Mouse (Mus musculus) right cerebral cortex, postnatal 4 days (tissue): ENCODE data around the gene Shld2.
"Not testable (repeated sequence)": the region's sequence is repeated elsewhere in the genome, so short reads cannot be mapped to it uniquely, and the experiment has no call there.

Source experiments
- DNase-seq: peaks from one replicate; pipeline ENCODE4 v3.0.0-alpha.2; 2022

The Shld2 gene

DNA sequence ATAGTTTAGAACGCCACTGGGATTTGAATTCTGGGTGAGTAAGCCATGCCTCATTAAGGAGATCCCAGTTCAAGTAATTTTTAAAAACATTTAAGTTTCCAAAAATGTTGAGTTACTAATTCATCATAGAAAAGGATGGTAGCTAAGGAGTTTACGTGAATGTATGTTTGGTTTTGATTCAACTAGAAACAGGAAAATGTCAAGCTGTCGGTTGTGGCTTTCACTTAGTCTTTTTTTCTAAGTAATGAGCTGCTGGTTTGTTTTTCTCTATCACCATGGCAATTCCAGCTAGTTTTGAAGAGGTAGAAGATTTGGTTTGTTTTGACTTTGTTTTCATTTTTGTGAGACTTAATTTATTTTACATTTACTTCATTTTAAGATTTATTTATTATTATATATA, 7.1 kb upstream of the Shld2 start:
- no peak for DNase-seq

DNA sequence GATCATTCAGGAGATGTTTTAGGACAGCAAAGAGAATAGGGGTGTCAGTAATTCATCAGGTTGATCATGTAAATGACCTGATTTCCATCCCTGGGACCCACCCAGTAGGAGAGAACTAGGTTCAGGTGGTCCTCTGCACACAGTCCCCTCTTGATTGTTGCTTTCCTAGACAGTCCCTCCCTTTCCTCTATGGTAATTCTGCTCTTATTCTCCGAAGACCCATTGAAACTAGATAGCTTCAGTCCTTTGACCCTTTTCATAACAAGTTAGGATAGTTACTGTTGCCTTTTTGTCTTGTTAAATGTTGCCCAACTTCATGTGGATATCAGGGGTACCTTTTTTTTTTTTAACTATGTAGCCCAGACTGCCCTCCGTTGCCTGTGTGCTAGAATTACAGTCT, 6.1 kb upstream of the Shld2 start:
- DNase-seq: no peak

GRCm38 (mm10) chr14:34314796-34315195, 4.5 kb upstream of the Shld2 start:
- no peak for DNase-seq

- not testable (repeated sequence) for DNase-seq
Observed at GRCm38 (mm10) chr14:34314383-34314782, 4.1 kb upstream of the Shld2 start.

DNA sequence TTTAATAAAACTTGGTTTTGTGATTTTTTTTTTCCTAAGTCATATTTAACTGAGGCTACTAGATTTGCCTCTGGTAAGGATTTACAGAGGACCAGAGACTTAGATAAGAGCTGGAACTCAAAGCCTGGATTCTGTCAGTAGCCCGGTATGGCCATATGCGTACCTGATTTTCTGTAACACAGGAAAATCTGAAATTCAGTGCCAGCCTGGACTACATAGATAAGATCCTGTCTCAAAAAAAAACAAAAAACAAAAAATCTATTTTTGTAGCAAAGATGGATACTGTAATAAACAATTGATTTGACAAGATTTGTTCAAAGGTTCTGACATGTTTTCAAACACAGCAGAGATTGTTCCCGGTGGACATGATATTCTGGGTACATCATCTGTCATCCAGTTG, 3.3 kb upstream of the Shld2 start:
- no peak for DNase-seq

DNA sequence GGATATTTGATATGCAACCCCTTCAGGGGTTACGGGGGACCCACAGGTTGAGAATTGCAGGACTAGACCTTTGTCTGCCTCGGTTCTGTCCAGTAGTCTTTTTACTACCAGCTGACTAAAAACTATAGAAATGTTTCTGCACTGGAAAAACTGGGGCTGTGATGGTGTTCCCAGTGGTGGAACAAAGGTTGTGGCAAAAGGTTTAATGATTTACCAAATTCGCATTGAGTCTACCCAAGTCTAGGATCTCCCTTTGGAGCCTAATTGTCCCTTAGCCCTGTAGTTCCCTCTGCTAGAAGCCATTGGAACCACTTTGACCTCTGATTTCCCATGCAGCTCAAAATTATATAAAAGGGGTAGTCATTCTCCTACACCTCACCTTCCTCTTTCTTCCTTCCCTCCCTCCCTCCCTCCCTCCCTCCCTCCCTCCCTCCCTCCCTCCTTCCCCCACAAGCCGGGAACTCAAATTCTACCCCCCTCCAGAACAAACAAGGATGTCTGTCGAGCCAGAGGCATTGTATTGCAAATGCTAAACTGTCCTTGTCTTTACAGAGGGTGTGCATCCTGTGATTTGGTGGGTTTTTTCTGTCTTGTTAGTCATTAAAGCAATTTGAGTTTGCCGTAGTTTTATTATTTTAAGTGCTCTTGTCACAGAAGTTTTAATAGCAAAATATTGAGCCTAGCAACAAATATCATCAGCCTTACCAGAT, 2.2 kb upstream of the Shld2 start:
- DNase-seq: no peak

DNA sequence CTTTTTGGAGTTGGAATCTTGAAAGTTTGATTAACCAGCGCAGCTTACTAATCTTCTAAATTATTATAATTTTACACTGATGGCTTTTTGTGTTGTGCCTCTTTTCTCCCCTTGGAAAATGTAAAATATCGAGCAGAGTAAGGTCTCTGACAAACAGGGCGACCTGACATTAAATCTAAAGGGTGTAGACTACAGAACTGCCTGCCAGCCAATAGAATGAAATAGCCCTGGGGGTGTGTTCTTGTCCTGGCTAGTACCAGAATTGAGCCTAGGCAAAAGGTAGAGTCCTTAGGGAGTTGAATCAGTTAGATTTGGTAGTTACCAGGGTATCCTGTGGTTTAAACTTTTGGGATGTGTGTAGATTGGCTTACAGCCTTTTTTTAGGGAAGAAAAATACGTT, 1.4 kb upstream of the Shld2 start:
- no peak for DNase-seq

DNA sequence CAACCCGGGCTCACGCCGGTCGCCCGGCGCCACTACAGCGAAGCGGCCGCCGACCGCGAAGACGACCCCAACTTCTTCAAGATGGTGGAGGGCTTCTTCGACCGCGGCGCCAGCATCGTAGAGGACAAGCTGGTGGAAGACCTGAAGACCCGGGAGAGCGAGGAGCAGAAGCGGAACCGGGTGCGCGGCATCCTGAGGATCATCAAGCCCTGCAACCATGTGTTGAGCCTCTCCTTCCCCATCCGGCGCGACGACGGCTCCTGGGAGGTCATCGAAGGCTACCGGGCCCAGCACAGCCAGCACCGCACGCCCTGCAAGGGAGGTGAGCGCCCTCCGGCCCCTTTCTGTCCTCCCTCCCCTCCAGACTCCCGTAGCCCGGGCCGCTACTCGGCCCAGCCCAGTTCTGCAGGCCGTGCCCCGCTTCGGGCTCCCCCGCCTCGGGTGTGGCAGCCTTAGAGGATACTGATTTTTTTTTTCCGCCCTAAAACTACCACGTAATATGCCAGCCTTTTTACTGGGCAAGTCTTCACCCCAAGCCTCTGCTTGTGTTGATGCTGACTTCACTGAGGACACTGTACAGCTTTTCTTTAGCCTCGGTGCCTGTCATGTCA, 833 bp upstream of the Shld2 start:
- peak; percentile 47 for DNase-seq

- DNase-seq: no peak
Observed at GRCm38 (mm10) chr14:34309907-34310233, 423 bp downstream of the Shld2 start.

- DNase-seq: no peak
Observed at GRCm38 (mm10) chr14:34309266-34309665, 1.0 kb downstream of the Shld2 start.

DNA sequence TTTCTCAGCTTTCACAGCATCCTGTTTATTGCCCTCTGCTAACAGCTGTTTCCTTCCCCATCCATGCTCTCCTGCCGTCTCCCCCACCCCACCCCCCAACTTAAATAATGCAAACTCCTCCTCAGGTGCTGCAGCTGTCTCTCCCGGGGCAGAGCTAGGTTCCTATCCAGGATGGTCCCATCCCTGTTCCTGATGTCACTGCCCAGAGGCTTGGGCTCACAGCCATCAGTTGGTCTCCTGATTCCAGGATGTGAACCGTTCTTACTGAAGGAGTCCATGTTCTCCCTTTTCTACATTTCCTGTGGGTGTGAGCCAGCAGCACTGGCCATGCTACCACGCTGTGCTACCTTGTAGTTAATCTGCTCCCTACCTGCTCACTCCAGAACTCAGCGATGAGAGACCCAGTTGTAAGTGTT, 7.0 kb downstream of the Shld2 start:
- DNase-seq: no peak

- DNase-seq: no peak
Observed at GRCm38 (mm10) chr14:34302681-34303242, 7.5 kb downstream of the Shld2 start.

GRCm38 (mm10) chr14:34298871-34299700, 11.2 kb downstream of the Shld2 start:
- no peak for DNase-seq

DNA sequence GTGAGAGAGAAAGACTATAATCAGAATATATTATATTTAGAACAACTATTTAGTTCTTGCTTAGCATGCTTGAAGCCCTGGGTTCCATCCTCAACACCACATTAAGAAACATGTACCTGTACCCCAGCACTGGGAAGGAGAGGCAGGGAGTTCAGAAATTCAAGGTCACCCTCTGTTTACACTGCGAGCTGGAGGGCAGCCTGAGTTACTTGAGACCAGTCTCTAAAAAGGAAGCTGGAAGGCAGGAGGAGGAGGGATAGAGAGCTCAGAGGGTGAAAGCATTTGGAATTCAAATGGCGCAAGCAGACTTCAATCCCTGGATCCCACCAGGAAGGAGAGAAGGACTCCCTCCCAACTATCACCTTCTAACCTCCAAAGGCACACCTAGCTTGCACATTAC, 12.7 kb downstream of the Shld2 start:
- DNase-seq: no peak

GRCm38 (mm10) chr14:34297038-34297437, 13.3 kb downstream of the Shld2 start:
- DNase-seq: no peak

GRCm38 (mm10) chr14:34296350-34296749, 13.9 kb downstream of the Shld2 start:
- no peak for DNase-seq

DNA sequence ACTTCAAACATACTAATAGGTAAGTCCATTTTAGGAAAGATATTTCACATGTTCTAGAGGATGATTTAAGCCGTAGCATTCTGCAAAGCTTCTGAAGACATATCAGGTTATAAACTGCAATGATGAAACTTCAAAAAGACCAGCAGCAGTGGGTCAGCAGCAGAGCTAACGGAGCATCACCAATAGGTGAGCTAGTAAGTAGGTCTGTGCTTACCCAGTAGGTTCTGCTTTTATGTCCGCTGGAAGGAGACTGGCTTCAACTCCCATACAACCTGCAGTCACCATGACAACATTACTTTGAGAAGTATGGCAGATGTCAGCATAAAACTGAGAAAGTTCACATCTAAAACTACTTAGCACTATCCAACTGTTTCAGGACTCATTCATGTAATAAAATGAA, 16.7 kb downstream of the Shld2 start:
- no peak for DNase-seq

- DNase-seq: no peak
Observed at GRCm38 (mm10) chr14:34290229-34290628, 20.1 kb downstream of the Shld2 start.

DNA sequence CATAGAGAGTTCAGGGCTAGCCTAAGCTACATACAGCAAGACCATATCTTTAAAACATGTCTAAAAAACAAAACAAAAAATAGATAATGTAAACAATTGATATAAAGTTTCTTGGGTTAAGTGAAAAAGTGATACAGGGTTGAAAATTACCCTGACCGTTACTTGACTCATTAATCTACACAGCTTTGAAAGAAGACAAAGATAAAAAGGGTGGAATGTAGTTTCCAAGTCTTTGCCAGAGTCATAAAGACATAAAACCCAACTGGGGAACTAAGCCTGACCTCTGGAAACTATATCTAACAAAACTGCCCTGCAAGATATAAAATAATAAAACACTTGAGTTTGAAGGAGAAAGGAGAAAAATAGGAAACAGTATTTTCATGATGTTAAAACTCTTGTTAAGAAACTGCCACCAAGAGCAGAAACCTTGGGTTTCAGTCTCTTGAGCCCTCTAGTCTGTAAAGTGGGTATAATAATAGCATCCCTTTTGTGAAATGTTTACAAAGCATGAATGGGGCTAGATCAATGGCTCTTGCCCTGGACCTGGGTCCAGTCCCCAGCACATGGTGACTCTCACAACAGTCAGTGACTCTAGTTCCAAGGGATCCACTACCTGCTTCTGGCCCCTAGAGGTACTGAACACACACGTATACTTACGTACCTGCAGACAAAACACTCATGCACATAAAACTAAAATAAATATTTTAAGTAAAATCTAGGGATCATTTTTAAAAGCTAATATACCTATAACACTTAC, 20.9 kb downstream of the Shld2 start:
- no peak for DNase-seq

DNA sequence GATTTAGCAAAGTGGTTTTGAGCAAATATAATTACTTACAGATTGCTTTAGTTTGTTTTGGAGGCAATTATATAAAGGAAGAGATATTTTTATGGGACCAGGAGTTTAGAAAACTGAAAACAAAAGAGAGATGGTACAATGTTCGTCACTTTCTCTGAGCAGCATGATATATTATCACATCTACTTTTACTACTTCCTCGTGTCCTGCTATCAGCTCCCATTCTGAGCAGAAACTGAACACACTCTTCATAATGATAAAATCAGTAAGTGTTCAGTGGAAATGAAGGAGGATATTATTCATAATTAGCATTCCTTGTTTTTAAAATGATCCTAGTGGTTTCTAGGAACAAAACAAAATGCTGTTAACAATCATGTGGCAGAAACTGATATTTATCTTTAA, 21.9 kb downstream of the Shld2 start:
- DNase-seq: no peak

DNA sequence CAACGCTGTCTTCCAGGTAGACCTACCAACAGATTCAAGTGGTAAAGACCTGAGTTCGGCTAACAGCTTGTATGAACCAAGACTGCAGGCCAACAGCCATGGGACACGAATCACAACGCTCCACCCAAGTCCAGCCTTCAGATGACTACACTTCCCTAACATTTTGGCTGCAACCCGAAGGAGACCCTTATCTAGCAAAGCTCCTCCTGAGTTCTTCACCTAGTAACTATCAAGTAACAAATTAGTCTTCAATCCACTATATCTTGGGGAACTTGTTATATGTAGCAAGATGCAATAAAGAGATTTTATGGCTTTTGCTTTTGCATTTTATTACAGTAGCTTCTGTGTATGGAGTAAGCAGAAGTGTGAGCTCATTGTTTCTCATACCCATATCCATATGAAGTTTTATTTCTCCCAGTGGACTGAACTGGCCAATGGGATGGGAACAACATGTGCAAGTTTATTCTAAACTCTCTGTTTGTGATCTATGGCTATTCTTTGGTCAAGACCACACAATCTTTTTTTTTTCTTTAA, 28.5 kb downstream of the Shld2 start:
- no peak for DNase-seq

- no peak for DNase-seq
Observed at GRCm38 (mm10) chr14:34280798-34281197, 29.5 kb downstream of the Shld2 start.

- DNase-seq: no peak
Observed at GRCm38 (mm10) chr14:34279726-34280125, 30.6 kb downstream of the Shld2 start.
